Mouse (Mus musculus): ENCODE results near the gene Asphd2. TPM values are rescaled to one million over a fixed set of nuclear protein-coding genes. Genes with fewer than 3 reads are reported as not detected.

Asphd2 gene
- 79.3 and 85.9 TPM in 2 replicates for polyA plus RNA-seq (2014; fragmentation: Nextera tagmentation; extraction: Ambion mirVana)

- H3K4me2 ChIP-seq (replicated peaks), result peak within 1 kb of the TSS; percentile 62
- H3K4me1 ChIP-seq (replicated peaks; ENCODE audit: control insufficient read depth, insufficient read depth, low read length), result peaks cover 42% of the 10 kb centered on the region
- H3K4me3 ChIP-seq (replicated peaks; ENCODE audit: low read length), result peak within 1 kb of the TSS; percentile 69
- DNase-seq (ENCODE audit: low spot score) (peak; percentile 87), ATAC-seq (ENCODE audit: low FRiP score) (peak; percentile 87)
- peak within 1 kb of the TSS; percentile 79 for H3K9ac ChIP-seq
- H3K27me3 ChIP-seq (ENCODE audit: control insufficient read depth, insufficient read depth, low read length), result no peaks in the 10 kb centered on the region
- H3K27ac ChIP-seq, result peak within 1 kb of the TSS; percentile 93
- H3K36me3 ChIP-seq (replicated peaks; ENCODE audit: control insufficient read depth, insufficient read depth), result peaks cover 19% of the 10 kb centered on the region
- no peaks in the 10 kb centered on the region for H3K9me3 ChIP-seq (ENCODE audit: control insufficient read depth, low read length)
- WGBS, result 1% methylated on average over 27 of the region's 67 CpGs
These were observed at the start of gene Asphd2 for GRCm38 (mm10) chr5:112394779-112395443. Asphd2 (minus strand) TSS chr5:112394866.

GRCm38 (mm10) chr5:112438535-112438934 is 43.9 kb upstream of the Asphd2 start:
- no peaks in the 10 kb centered on the region for H3K4me1 ChIP-seq (replicated peaks; ENCODE audit: control insufficient read depth, insufficient read depth, low read length)
- no peak overlapping the region for H3K4me2 ChIP-seq (replicated peaks)
- no peaks in the 10 kb centered on the region for H3K9me3 ChIP-seq (ENCODE audit: control insufficient read depth, low read length)
- H3K27me3 ChIP-seq (ENCODE audit: control insufficient read depth, insufficient read depth, low read length), result no peaks in the 10 kb centered on the region
- ATAC-seq (ENCODE audit: low FRiP score) (no peak), DNase-seq (ENCODE audit: low spot score) (no peak)
- no peak overlapping the region for H3K27ac ChIP-seq
- WGBS, result 56% methylated on average over 10 of the region's 10 CpGs
- no peak overlapping the region for H3K9ac ChIP-seq
- no peaks in the 10 kb centered on the region for H3K36me3 ChIP-seq (replicated peaks; ENCODE audit: control insufficient read depth, insufficient read depth)
- no peak overlapping the region for H3K4me3 ChIP-seq (replicated peaks; ENCODE audit: low read length)

GRCm38 (mm10) chr5:112433004-112433403 is 38.3 kb upstream of the Asphd2 start:
- Histone ChIP-seq H3K4me1 (replicated peaks; ENCODE audit: control insufficient read depth, insufficient read depth, low read length) (0 out of 2 replicates have a peak, but pooled peaks cover 4% of the 10 kb centered on the region), H3K27me3 (ENCODE audit: control insufficient read depth, insufficient read depth, low read length) (peaks cover 14% of the 10 kb centered on the region; the same call in 1 of the 2 replicates), H3K9me3 (ENCODE audit: control insufficient read depth, low read length) (no peaks in the 10 kb centered on the region), H3K4me2 (replicated peaks) (no peak overlapping the region), H3K36me3 (replicated peaks; ENCODE audit: control insufficient read depth, insufficient read depth) (0 out of 2 replicates have a peak, but pooled peaks cover 5% of the 10 kb centered on the region), H3K27ac (peak overlapping the region; percentile 4; the same call in 1 of the 2 replicates), H3K9ac (peak overlapping the region; percentile 43), H3K4me3 (replicated peaks; ENCODE audit: low read length) (no peak overlapping the region)
- DNase-seq (ENCODE audit: low spot score), result peak; percentile 92
- WGBS, result under 1% methylated on average over 8 of the region's 8 CpGs
- ATAC-seq (ENCODE audit: low FRiP score), result 0 out of 2 replicates have a peak, but pooled peaks have one; percentile 49

- WGBS, result 72% methylated on average over 5 of the region's 5 CpGs
These were observed 37.4 kb upstream of the Asphd2 start for GRCm38 (mm10) chr5:112432033-112432432.

GRCm38 (mm10) chr5:112431120-112431775 is 36.6 kb upstream of the Asphd2 start:
- no peak for ATAC-seq (ENCODE audit: low FRiP score)
- H3K9me3 ChIP-seq (ENCODE audit: control insufficient read depth, low read length), result no peaks in the 10 kb centered on the region
- H3K27me3 ChIP-seq (ENCODE audit: control insufficient read depth, insufficient read depth, low read length), result peaks cover 14% of the 10 kb centered on the region; the same call in 1 of the 2 replicates
- H3K4me2 ChIP-seq (replicated peaks), result no peak overlapping the region
- H3K27ac ChIP-seq, result no peak overlapping the region
- H3K4me3 ChIP-seq (replicated peaks; ENCODE audit: low read length), result no peak overlapping the region
- 0 out of 2 replicates have a peak, but pooled peaks cover 5% of the 10 kb centered on the region for H3K36me3 ChIP-seq (replicated peaks; ENCODE audit: control insufficient read depth, insufficient read depth)
- 34% methylated on average over 14 of the region's 14 CpGs for WGBS
- H3K9ac ChIP-seq, result no peak overlapping the region
- no peak for DNase-seq (ENCODE audit: low spot score)
- 0 out of 2 replicates have a peak, but pooled peaks cover 4% of the 10 kb centered on the region for H3K4me1 ChIP-seq (replicated peaks; ENCODE audit: control insufficient read depth, insufficient read depth, low read length)

More at GRCm38 (mm10) chr5:112432033-112432432, 37.4 kb upstream of the Asphd2 start:
- peaks cover 14% of the 10 kb centered on the region; the same call in 1 of the 2 replicates for H3K27me3 ChIP-seq (ENCODE audit: control insufficient read depth, insufficient read depth, low read length)
- H3K27ac ChIP-seq, result no peak overlapping the region
- no peak for DNase-seq (ENCODE audit: low spot score)
- ATAC-seq (ENCODE audit: low FRiP score), result no peak
- 0 out of 2 replicates have a peak, but pooled peaks cover 4% of the 10 kb centered on the region for H3K4me1 ChIP-seq (replicated peaks; ENCODE audit: control insufficient read depth, insufficient read depth, low read length)
- no peak overlapping the region for H3K9ac ChIP-seq
- H3K4me2 ChIP-seq (replicated peaks), result no peak overlapping the region
- 0 out of 2 replicates have a peak, but pooled peaks cover 5% of the 10 kb centered on the region for H3K36me3 ChIP-seq (replicated peaks; ENCODE audit: control insufficient read depth, insufficient read depth)
- no peaks in the 10 kb centered on the region for H3K9me3 ChIP-seq (ENCODE audit: control insufficient read depth, low read length)
- H3K4me3 ChIP-seq (replicated peaks; ENCODE audit: low read length), result no peak overlapping the region

GRCm38 (mm10) chr5:112428944-112429343 is 34.3 kb upstream of the Asphd2 start:
- 13% methylated on average over 19 of the region's 19 CpGs for WGBS
- DNase-seq (ENCODE audit: low spot score), result peak; percentile 84
- ATAC-seq (ENCODE audit: low FRiP score), result 0 out of 2 replicates have a peak, but pooled peaks have one; percentile 32
- no peaks in the 10 kb centered on the region for H3K9me3 ChIP-seq (ENCODE audit: control insufficient read depth, low read length)
- peaks cover 14% of the 10 kb centered on the region; the same call in 1 of the 2 replicates for H3K27me3 ChIP-seq (ENCODE audit: control insufficient read depth, insufficient read depth, low read length)
- peaks cover 11% of the 10 kb centered on the region for H3K36me3 ChIP-seq (replicated peaks; ENCODE audit: control insufficient read depth, insufficient read depth)
- no peak overlapping the region for H3K4me3 ChIP-seq (replicated peaks; ENCODE audit: low read length)
- H3K4me2 ChIP-seq (replicated peaks), result peak overlapping the region; percentile 24; the same call in 1 of the 2 replicates
- 0 out of 2 replicates have a peak overlapping the region, but pooled peaks have one; percentile 9 for H3K9ac ChIP-seq
- H3K27ac ChIP-seq, result no peak overlapping the region
- 0 out of 2 replicates have a peak, but pooled peaks cover 4% of the 10 kb centered on the region for H3K4me1 ChIP-seq (replicated peaks; ENCODE audit: control insufficient read depth, insufficient read depth, low read length)

- H3K4me3 ChIP-seq (replicated peaks; ENCODE audit: low read length), result no peak overlapping the region
These were observed 32.6 kb upstream of the Asphd2 start for GRCm38 (mm10) chr5:112427283-112427682.

GRCm38 (mm10) chr5:112426635-112427034 is 32.0 kb upstream of the Asphd2 start:
- WGBS, result 92% methylated on average over 7 of the region's 7 CpGs
- Histone ChIP-seq H3K4me3 (replicated peaks; ENCODE audit: low read length) (no peak overlapping the region), H3K36me3 (replicated peaks; ENCODE audit: control insufficient read depth, insufficient read depth) (peaks cover 10% of the 10 kb centered on the region), H3K4me2 (replicated peaks) (no peak overlapping the region), H3K4me1 (replicated peaks; ENCODE audit: control insufficient read depth, insufficient read depth, low read length) (no peaks in the 10 kb centered on the region), H3K27ac (no peak overlapping the region), H3K27me3 (ENCODE audit: control insufficient read depth, insufficient read depth, low read length) (0 out of 2 replicates have a peak, but pooled peaks cover 8% of the 10 kb centered on the region), H3K9me3 (ENCODE audit: control insufficient read depth, low read length) (no peaks in the 10 kb centered on the region), H3K9ac (no peak overlapping the region)
- no peak for ATAC-seq (ENCODE audit: low FRiP score)
- no peak for DNase-seq (ENCODE audit: low spot score)

More at GRCm38 (mm10) chr5:112427283-112427682, 32.6 kb upstream of the Asphd2 start:
- Histone ChIP-seq H3K27ac (no peak overlapping the region), H3K9me3 (ENCODE audit: control insufficient read depth, low read length) (no peaks in the 10 kb centered on the region), H3K9ac (no peak overlapping the region), H3K4me2 (replicated peaks) (no peak overlapping the region), H3K27me3 (ENCODE audit: control insufficient read depth, insufficient read depth, low read length) (peaks cover 14% of the 10 kb centered on the region; the same call in 1 of the 2 replicates), H3K4me1 (replicated peaks; ENCODE audit: control insufficient read depth, insufficient read depth, low read length) (no peaks in the 10 kb centered on the region), H3K36me3 (replicated peaks; ENCODE audit: control insufficient read depth, insufficient read depth) (peaks cover 11% of the 10 kb centered on the region)
- peak; percentile 84 for DNase-seq (ENCODE audit: low spot score)
- no peak for ATAC-seq (ENCODE audit: low FRiP score)
- WGBS, result 36% methylated on average over 2 of the region's 2 CpGs

GRCm38 (mm10) chr5:112419535-112419934 is 24.9 kb upstream of the Asphd2 start:
- no peaks in the 10 kb centered on the region for H3K9me3 ChIP-seq (ENCODE audit: control insufficient read depth, low read length)
- H3K27me3 ChIP-seq (ENCODE audit: control insufficient read depth, insufficient read depth, low read length), result no peaks in the 10 kb centered on the region
- H3K27ac ChIP-seq, result no peak overlapping the region
- H3K4me2 ChIP-seq (replicated peaks), result peak overlapping the region; percentile 24; the same call in 1 of the 2 replicates
- 0 out of 2 replicates have a peak, but pooled peaks cover 6% of the 10 kb centered on the region for H3K4me1 ChIP-seq (replicated peaks; ENCODE audit: control insufficient read depth, insufficient read depth, low read length)
- DNase-seq (ENCODE audit: low spot score) (no peak), ATAC-seq (ENCODE audit: low FRiP score) (no peak)
- 40% methylated on average over 12 of the region's 12 CpGs for WGBS
- no peak overlapping the region for H3K4me3 ChIP-seq (replicated peaks; ENCODE audit: low read length)
- peaks cover 24% of the 10 kb centered on the region for H3K36me3 ChIP-seq (replicated peaks; ENCODE audit: control insufficient read depth, insufficient read depth)
- H3K9ac ChIP-seq, result no peak overlapping the region

All from hindbrain, embryonic 14.5 days (tissue).